Mouse (Mus musculus) brain, embryonic 14.5 days (tissue): Measurements from ENCODE around the gene Cd52.

ENCODE experiments used
- CTCF ChIP-seq: fragments of 200-500 bp; IDR thresholded peaks from 2 replicates; pipeline ENCODE4 v1.5.1; 2012; ENCODE audit warnings: inconsistent platforms, mild to moderate bottlenecking, moderate library complexity, borderline replicate concordance; ENCODE audit not compliant: insufficient read depth, insufficient read length; ENCODE audit errors: extremely low read depth
- POLR2A ChIP-seq: fragments of 200-500 bp; IDR thresholded peaks from 2 replicates; pipeline ENCODE4 v1.6.1; 2012; ENCODE audit warnings: mild to moderate bottlenecking, inconsistent platforms, borderline replicate concordance; ENCODE audit not compliant: poor library complexity, insufficient read depth, insufficient read length, severe bottlenecking; ENCODE audit errors: extremely low read depth

DNA sequence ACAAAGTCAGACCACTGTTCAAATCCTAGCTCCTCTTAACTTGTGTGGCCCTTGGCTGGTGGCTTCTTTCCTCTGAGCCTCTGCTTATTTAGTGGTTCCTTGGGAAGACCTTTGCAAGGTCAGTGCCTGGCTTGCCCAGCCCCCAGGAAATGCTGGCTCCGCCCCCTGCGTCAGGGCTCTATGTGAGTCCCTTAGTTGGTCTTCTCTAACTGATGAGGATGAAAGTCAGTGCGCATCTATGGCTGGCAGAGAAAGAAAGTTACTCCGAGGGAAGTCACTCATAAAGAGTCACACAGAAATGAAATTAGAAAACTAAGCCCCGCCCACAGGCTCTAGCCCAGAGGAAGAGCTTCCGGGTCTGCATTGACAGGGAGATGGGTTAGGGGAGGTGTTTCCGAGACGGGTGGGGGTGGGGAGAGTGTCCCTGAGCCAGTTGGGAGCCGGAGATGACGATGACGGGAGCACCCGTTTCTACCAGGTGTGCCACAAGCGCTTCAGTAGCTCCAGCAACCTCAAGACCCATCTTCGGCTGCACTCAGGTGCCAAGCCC lies 36.6 kb downstream of the Cd52 start:
- no peak for TF ChIP-seq POLR2A
- TF ChIP-seq CTCF: no peak
